Mouse (Mus musculus) urinary bladder, postnatal 25 days (tissue): ENCODE results near the gene Mvb12b.
A peak's percentile ranks its signal among the peaks of the same experiment; 100 is the strongest.

Experiments used
- DNase-seq: peaks from one replicate; pipeline ENCODE4 v3.0.0; 2022; ENCODE audit warnings: low spot score

Mvb12b gene

GRCm38 (mm10) chr2:33689880-33690462 lies 197.8 kb downstream of the Mvb12b start:
- DNase-seq, result peak; percentile 15

- DNase-seq, result no peak
These were observed 198.4 kb downstream of the Mvb12b start for GRCm38 (mm10) chr2:33689155-33689879.

- no peak for DNase-seq
These were observed 204.2 kb downstream of the Mvb12b start for GRCm38 (mm10) chr2:33683594-33683993.

- no peak for DNase-seq
These were observed 204.7 kb downstream of the Mvb12b start for GRCm38 (mm10) chr2:33683095-33683494.

- DNase-seq, result peak; percentile 62
These were observed 205.5 kb downstream of the Mvb12b start for GRCm38 (mm10) chr2:33682219-33682618.
